Mouse (Mus musculus) gastrocnemius, postnatal 10 days (tissue): Measurements from ENCODE around the gene Col11a2. TPM values are rescaled to one million over a fixed set of nuclear protein-coding genes. Genes with fewer than 3 reads are reported as not detected.

Experiments used
- DNase-seq: peaks from one replicate; pipeline ENCODE4 v3.0.0; 2021; ENCODE audit warnings: mixed read lengths
- microRNA-seq, 2 experiments: library from miRNA; unstranded; fragments of <30 nt; microRNA quantifications; one replicate each; pipeline ENCODE4 v1.2.0; 2021
- total RNA-seq, 2 experiments: library from RNA; stranded (reverse); gene quantifications; 2 replicates each; pipeline ENCODE4 v1.2.3; 2021

Col11a2 gene
- total RNA-seq, 2 experiments from 2014 or later = 72.0 to 106 TPM

DNA sequence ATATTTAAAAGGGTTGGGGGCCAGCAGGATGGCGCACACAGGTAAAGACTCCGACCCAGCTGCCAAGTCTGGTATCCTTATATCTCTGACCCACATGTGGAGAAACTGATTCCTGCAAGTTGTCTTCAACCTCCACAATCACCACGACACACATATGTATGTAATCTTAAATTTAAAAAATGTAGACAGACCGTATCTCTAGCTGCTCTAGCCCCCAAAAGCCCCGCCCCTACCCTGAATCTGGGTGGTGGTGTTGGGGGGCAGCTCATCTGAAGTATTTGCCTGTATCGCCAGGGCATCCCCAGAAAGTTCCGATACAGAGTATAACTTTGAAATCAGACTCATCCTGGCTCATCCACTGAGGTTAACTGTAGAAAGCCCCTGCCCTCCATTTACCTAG is 67.3 kb downstream of the Col11a2 start:
- DNase-seq = no peak

DNA sequence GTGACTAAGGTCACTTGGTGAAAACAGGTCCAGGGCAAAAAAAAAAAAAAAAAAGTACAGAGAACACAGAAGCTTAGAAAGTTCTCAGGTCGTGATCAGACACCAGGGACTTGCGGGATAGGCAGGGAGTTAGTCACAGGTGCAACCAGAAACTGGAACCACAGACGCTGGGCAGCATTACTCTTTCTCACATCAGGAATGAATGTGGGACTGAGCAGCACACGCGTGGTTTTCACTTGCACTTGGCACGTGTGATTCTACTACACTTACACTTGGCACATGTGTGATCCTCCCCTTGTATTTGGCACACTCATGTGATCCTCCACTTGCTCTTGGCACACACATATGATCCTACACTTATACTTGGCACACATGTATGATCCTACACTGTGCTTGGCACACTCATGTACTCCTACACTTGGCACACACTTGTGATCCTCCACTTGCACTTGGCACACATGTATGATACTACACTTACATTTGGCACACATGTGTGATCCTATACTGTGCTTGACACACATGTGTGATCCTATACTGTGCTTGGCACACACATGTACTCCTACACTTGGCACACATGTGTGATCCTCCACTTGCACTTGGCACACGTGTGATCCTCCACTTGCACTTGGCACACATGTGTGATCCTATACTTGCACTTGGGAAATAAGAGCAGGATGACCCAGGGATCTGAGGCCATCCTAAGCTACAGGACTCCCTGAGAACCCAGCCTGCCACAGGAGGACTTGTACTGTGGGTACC is 68.1 kb downstream of the Col11a2 start:
- no peak for DNase-seq

DNA sequence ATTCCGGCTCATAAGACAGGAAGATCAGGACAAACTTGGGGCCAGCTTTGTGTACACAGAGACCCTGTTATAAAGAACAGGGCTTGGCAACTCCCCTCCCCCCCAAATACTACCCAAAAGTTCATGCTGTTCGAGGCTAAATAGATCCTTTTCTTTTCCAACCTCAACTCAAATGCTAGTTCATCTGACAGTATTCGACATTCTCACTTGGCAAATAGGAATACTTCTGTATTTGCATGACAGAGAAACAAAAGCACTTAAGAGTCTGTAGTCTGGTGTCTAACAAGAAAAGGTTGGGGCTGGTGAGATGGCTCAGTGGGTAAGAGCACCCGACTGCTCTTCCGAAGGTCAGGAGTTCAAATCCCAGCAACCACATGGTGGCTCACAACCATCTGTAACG is 69.2 kb downstream of the Col11a2 start:
- no peak for DNase-seq

DNA sequence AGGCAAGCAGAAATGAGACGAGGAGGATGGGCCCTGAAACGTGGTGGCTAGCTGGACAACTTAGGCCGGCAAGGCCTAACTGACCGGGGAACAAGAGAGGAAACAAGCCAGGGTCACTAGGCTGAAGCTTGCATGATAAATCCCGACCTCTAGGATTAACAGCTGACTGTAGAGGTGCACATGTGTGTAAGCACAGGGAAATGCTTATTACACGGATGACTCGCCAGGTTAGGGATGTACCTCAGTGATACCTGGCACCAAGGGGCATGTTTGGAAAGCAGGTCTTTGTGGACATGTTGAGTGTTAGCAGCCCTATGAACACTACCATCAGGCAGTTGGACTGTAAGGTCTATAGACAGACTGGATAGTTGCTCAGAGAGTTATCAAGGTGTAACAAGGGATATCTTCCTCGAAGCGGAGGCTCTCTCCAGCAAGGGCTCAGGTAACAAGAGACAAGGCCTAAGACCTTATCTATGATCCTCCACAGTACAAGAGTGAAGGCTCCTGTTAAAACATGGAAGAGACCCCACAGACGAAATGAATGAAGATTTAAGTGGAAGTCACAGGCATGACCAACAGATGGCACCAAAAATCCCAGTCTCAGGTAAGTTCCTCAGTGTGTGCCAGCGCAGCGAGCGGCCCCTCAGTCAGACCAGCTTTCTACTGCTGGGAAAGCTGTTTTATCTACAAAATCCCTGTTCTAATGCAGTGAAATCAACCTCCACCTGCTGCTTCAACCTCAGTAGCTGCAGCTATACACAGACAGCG is 70.0 kb downstream of the Col11a2 start:
- DNase-seq = no peak

DNA sequence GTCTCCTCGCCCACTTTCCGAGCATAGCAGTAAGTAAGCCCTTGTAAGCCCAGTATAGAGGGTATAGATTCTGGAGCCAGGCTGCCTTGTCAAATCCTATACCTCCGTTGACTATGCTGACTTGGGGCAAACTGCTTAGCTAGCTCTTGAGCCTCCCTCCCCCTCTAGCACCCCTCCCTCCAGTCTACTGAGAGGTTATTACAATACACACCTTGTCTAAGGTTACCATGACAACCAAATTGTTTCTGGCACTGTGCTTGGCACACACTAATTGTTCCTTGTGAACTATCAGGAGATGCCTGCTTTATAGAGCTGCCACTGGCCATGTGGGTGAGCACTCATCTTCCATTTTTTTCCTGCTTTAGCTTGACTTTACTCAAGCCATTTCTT is 70.6 kb downstream of the Col11a2 start:
- no peak for DNase-seq

DNA sequence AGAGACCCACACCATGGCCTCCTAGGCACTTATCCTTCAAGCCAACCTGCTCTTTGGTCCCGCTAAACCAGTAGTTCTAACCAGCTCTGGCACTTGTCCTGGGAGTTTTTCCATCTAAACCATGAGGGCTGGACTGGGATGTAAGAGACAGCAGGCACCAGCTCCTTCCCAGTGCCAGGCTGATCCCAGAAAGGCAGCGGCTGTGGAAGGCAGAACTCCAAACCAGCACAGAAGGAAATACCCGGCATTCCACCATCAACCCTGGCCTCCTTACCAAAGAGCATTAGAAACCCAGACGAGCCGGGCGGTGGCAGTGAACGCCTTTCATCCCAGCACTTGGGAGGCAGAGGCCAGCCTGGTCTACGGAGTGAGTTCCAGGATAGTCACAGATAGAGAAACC is 71.1 kb downstream of the Col11a2 start:
- DNase-seq = no peak

DNA sequence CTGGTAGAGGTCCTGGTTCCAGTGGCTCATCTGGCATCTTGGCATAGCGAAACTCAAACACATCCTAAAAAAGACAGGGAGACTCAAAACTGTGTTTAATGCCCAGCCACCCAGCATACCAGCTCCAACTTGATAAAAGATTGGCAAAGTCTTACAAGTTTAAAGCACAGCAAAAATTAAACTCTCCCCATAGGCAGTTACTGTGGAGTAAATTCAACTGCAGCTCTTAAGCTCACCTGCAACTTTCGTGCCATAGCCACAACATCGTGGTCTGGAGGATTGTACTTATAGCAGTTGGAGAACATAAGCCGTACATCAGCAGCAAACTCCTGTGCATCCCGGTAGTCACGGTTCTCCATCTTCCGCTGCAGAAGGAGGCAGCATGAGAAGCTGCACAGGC is 74.9 kb downstream of the Col11a2 start:
- DNase-seq = no peak

Small RNAs within 50 kb of the gene (microRNA-seq; reads per million reads assigned to microRNA genes)
- gene Mir219a-1 = 0 to 0.25 reads per million in 2 experiments
- gene Mir219c = 0 reads per million in 2 experiments

Other genes with a start within 250 kb of the Col11a2 start
- gene Kank3, start 228.9 kb upstream of the Col11a2 start, total RNA-seq = 10 to 100 TPM; 27.6 to 33.3 TPM
- 1,000 to 10,000 TPM; 1,176 to 1,238 TPM for gene Rps28, start 214.9 kb upstream of the Col11a2 start, total RNA-seq
- 100 to 1,000 TPM; 322 to 360 TPM for gene Ndufa7, start 214.9 kb upstream of the Col11a2 start, total RNA-seq
- 10 to 100 TPM; 15.0 to 16.5 TPM for gene Cd320, start 196.3 kb upstream of the Col11a2 start, total RNA-seq
- gene Gm7029, start 165.6 kb upstream of the Col11a2 start, total RNA-seq = not detected
- 10 to 100 TPM in 1 of 2 experiments, 1 to 10 TPM in 1; 8.0 to 10.6 TPM for gene Kifc1, start 148.8 kb upstream of the Col11a2 start, total RNA-seq
- not detected for gene Platr17, start 134.3 kb upstream of the Col11a2 start, total RNA-seq
- 10 to 100 TPM; 12.1 to 13.5 TPM for gene Daxx, start 130.0 kb upstream of the Col11a2 start, total RNA-seq
- gene Tapbp, start 123.5 kb upstream of the Col11a2 start, total RNA-seq = 10 to 100 TPM; 40.7 to 41.3 TPM
- 10 to 100 TPM; 18.9 to 21.9 TPM for gene Zbtb22, start 123.5 kb upstream of the Col11a2 start, total RNA-seq
- gene Rgl2, start 109.9 kb upstream of the Col11a2 start, total RNA-seq = 10 to 100 TPM; 29.3 to 40.2 TPM
- gene Pfdn6, start 99.1 kb upstream of the Col11a2 start, total RNA-seq = 10 to 100 TPM; 65.3 to 67.0 TPM
- 10 to 100 TPM; 15.7 TPM for gene Wdr46, start 98.8 kb upstream of the Col11a2 start, total RNA-seq
- gene B3galt4, start 87.9 kb upstream of the Col11a2 start, total RNA-seq = 1 to 10 TPM; 2.3 to 2.6 TPM
- gene Vps52, start 83.6 kb upstream of the Col11a2 start, total RNA-seq = 10 to 100 TPM; 30.3 to 33.2 TPM
- gene Rps18, start 83.4 kb upstream of the Col11a2 start, total RNA-seq = 100 to 1,000 TPM; 649 to 675 TPM
- gene H2-K1, start 39.1 kb upstream of the Col11a2 start, total RNA-seq = 10 to 100 TPM; 38.9 to 46.7 TPM
- 10 to 100 TPM; 13.4 to 18.0 TPM for gene Ring1, start 14.8 kb upstream of the Col11a2 start, total RNA-seq
- 10 to 100 TPM; 50.5 to 63.2 TPM for gene H2-Ke6, start 11.4 kb upstream of the Col11a2 start, total RNA-seq
- gene Slc39a7, start 7.8 kb upstream of the Col11a2 start, total RNA-seq = 10 to 100 TPM; 64.1 to 75.4 TPM
- 10 to 100 TPM; 40.7 to 43.1 TPM for gene Rxrb, start 7.6 kb upstream of the Col11a2 start, total RNA-seq
- not detected for gene H2-Oa, start 52.9 kb downstream of the Col11a2 start, total RNA-seq
- 1 to 10 TPM; 4.6 to 6.1 TPM for gene H2-DMa, start 80.1 kb downstream of the Col11a2 start, total RNA-seq
- 100 to 1,000 TPM in 1 of 2 experiments, 10 to 100 TPM in 1; 91.9 to 114 TPM for gene Brd2, start 83.2 kb downstream of the Col11a2 start, total RNA-seq
- gene H2-DMb2, start 103.9 kb downstream of the Col11a2 start, total RNA-seq = under 1 TPM; 0.25 to 0.61 TPM
- 1 to 10 TPM; 1.4 to 1.8 TPM for gene H2-DMb1, start 113.6 kb downstream of the Col11a2 start, total RNA-seq
- gene Tap1, start 148.1 kb downstream of the Col11a2 start, total RNA-seq = 1 to 10 TPM; 2.6 to 3.8 TPM
- gene Psmb9, start 148.3 kb downstream of the Col11a2 start, total RNA-seq = 1 to 10 TPM; 1.6 to 1.7 TPM
- 1 to 10 TPM; 4.5 to 5.1 TPM for gene Psmb8, start 158.3 kb downstream of the Col11a2 start, total RNA-seq
- 1 to 10 TPM; 6.5 to 7.0 TPM for gene Tap2, start 164.1 kb downstream of the Col11a2 start, total RNA-seq
- gene H2-Ob, start 199.5 kb downstream of the Col11a2 start, total RNA-seq = under 1 TPM; 0.26 to 0.34 TPM
- 1 to 10 TPM; 3.6 to 4.1 TPM for gene H2-Ab1, start 218.3 kb downstream of the Col11a2 start, total RNA-seq
- 1 to 10 TPM; 4.5 TPM for gene H2-Aa, start 248.4 kb downstream of the Col11a2 start, total RNA-seq